Mouse (Mus musculus): ENCODE results near the gene Nrxn3. TPM values are rescaled to one million over a fixed set of nuclear protein-coding genes. Genes with fewer than 3 reads are reported as not detected.

Gene Nrxn3
- total RNA-seq, 1 experiment from 2014 or later: 0.33 TPM

- DNase-seq: no peak
Measured at GRCm38 (mm10) chr12:88816865-88817264, 94.2 kb downstream of the Nrxn3 start.

- DNase-seq: no peak
Measured at GRCm38 (mm10) chr12:88818622-88819334, 96.1 kb downstream of the Nrxn3 start.

- DNase-seq: no peak
Measured at GRCm38 (mm10) chr12:88819335-88819709, 96.6 kb downstream of the Nrxn3 start.

- DNase-seq: no peak
Measured at GRCm38 (mm10) chr12:88820131-88820530, 97.5 kb downstream of the Nrxn3 start.

GRCm38 (mm10) chr12:88830851-88831250, 108.2 kb downstream of the Nrxn3 start:
- no peak for DNase-seq

- DNase-seq: peak; percentile 29
Measured at GRCm38 (mm10) chr12:88835821-88836220, 113.1 kb downstream of the Nrxn3 start.

- DNase-seq: no peak
Measured at GRCm38 (mm10) chr12:88839724-88840123, 117.0 kb downstream of the Nrxn3 start.

- no peak for DNase-seq
Measured at GRCm38 (mm10) chr12:88841350-88841749, 118.7 kb downstream of the Nrxn3 start.

GRCm38 (mm10) chr12:88850400-88851179, 127.9 kb downstream of the Nrxn3 start:
- no peak for DNase-seq

- no peak for DNase-seq
Measured at GRCm38 (mm10) chr12:88854039-88854438, 131.4 kb downstream of the Nrxn3 start.

- no peak for DNase-seq
Measured at GRCm38 (mm10) chr12:88857701-88858100, 135.0 kb downstream of the Nrxn3 start.

GRCm38 (mm10) chr12:88859456-88860345, 137.0 kb downstream of the Nrxn3 start:
- DNase-seq: no peak

- no peak for DNase-seq
Measured at GRCm38 (mm10) chr12:88860397-88860796, 137.7 kb downstream of the Nrxn3 start.

- no peak for DNase-seq
Measured at GRCm38 (mm10) chr12:88863069-88863468, 140.4 kb downstream of the Nrxn3 start.

- DNase-seq: no peak
Measured at GRCm38 (mm10) chr12:88868288-88868687, 145.6 kb downstream of the Nrxn3 start.

- no peak for DNase-seq
Measured at GRCm38 (mm10) chr12:88897331-88897730, 174.7 kb downstream of the Nrxn3 start.

GRCm38 (mm10) chr12:88900014-88900727, 177.5 kb downstream of the Nrxn3 start:
- no peak for DNase-seq

- DNase-seq: no peak
Measured at GRCm38 (mm10) chr12:88900728-88901080, 178.0 kb downstream of the Nrxn3 start.

GRCm38 (mm10) chr12:88910761-88911160, 188.1 kb downstream of the Nrxn3 start:
- DNase-seq: no peak

GRCm38 (mm10) chr12:88916752-88917151, 194.1 kb downstream of the Nrxn3 start:
- no peak for DNase-seq

GRCm38 (mm10) chr12:88924896-88925295, 202.2 kb downstream of the Nrxn3 start:
- no peak for DNase-seq

GRCm38 (mm10) chr12:88926306-88926705, 203.6 kb downstream of the Nrxn3 start:
- no peak for DNase-seq

Data from adrenal gland, postnatal 14 days (tissue).